21 mouse cellular contexts compared by ENCODE assay signal in genomic region chr13:6630660-6631059, GRCm38 (mm10). TPM values are rescaled to one million over a fixed set of nuclear protein-coding genes. Genes with fewer than 3 reads are reported as not detected.
DNase-seq lines count a peak whose midpoint lies in the region; ATAC-seq and TF ChIP-seq lines count a peak whose summit lies in the region.
"Had no signal": no experiment of that assay in that cellular context is flagged by ENCODE, and none has a peak within 500 bp of the region (broad histone marks: within the 10 kb centered on the region; RNA-seq: fewer than 3 reads in every experiment).

No protein-coding gene starts in this region.

- ATAC-seq in inflammation-experienced regulatory T-cells, adult 6 months = no peak
- ATAC-seq: forebrain, embryonic 14.5 days; liver, postnatal 0 days had no signal

- peak; percentile 45 for DNase-seq in heart, adult 11 months
- no peak for DNase-seq in heart, postnatal 4 days
- DNase-seq in left cerebral cortex, adult 2 months (ENCODE audit: extremely low spot score in 1 of 2, low spot score in 2 of 2) = no peak
- no peak for DNase-seq in left cerebral cortex, postnatal 10 days (ENCODE audit: extremely low spot score in 1 of 2, low spot score in 2 of 2)
- peak; percentile 72 for DNase-seq in brain, adult 2 months (ENCODE audit: low read depth, low spot score)
- peak; percentile 7 for DNase-seq in retina, embryonic 14.5 days (ENCODE audit: low spot score)
- DNase-seq: adrenal gland, adult 2 months; gastrocnemius, postnatal 25 days; kidney, adult 2 months; kidney, postnatal 14 days; liver, postnatal 0 days; lung, postnatal 10 days; right cerebral cortex, postnatal 14 days; thymus, adult 18-20 months had no signal

- peak overlapping the region; percentile 2; the same call in 1 of the 2 replicates for H3K27ac ChIP-seq in left cerebral cortex, adult 2 months
- H3K27ac ChIP-seq: embryonic facial prominence, embryonic 13.5 days; limb, embryonic 10.5 days; midbrain, embryonic 12.5 days; neural tube, embryonic 12.5 days; stomach, embryonic 15.5 days had no signal

- intact Hi-C loops in left cerebral cortex, adult 2 months (cut with DNase I) = no loop called here
- intact Hi-C loops in left cerebral cortex, postnatal 10 days (cut with DNase I) = no loop called here

- no peak overlapping the region for H3K4me3 ChIP-seq in left cerebral cortex, adult 2 months
- H3K4me3 ChIP-seq: embryonic facial prominence, embryonic 13.5 days; limb, embryonic 10.5 days; midbrain, embryonic 12.5 days; neural tube, embryonic 12.5 days; stomach, embryonic 15.5 days had no signal

- no peak for TF ChIP-seq CTCF in left cerebral cortex, adult 2 months (IDR thresholded peaks at IDR 0.05)

RNA-seq across cellular contexts. Expression of gene Pfkp, which starts 17.9 kb away (rescaled TPM):
- 100 to 1,000 TPM in 1 of 2 experiments, 10 to 100 TPM in 1; 96.3 to 107 TPM for total RNA-seq in heart, postnatal 4 days (2021)
- total RNA-seq in left cerebral cortex, adult 2 months (2021) = 100 to 1,000 TPM; 299 to 307 TPM
- total RNA-seq in left cerebral cortex, postnatal 10 days (2021) = 100 to 1,000 TPM; 376 to 387 TPM
- polyA plus RNA-seq in inflammation-experienced regulatory T-cells, adult 6 months (2017; shearing (Covaris generic)) = 100 to 1,000 TPM; 141 to 154 (median 148) TPM

Comparison
In these comparisons a context has a peak if more than half of its experiments do, and no peak if none do; other contexts are left out.
1. DNase-seq: peak in heart, adult 11 months (single experiment), brain, adult 2 months (single experiment) and retina, embryonic 14.5 days (single experiment); none in heart, postnatal 4 days (single experiment), left cerebral cortex, adult 2 months (0 of 2) and left cerebral cortex, postnatal 10 days (0 of 2).